Mouse (Mus musculus) embryo, embryonic 9.5 days (tissue): ENCODE results near the gene Rab15.
"Not testable (repeated sequence)": the region's sequence is repeated elsewhere in the genome, so short reads cannot be mapped to it uniquely, and the experiment has no call there.

ENCODE experiments used
- DNase-seq: peaks from one replicate; pipeline ENCODE4 v3.0.0-alpha.2; 2017; ENCODE audit errors: extremely low spot score

The Rab15 gene

DNA sequence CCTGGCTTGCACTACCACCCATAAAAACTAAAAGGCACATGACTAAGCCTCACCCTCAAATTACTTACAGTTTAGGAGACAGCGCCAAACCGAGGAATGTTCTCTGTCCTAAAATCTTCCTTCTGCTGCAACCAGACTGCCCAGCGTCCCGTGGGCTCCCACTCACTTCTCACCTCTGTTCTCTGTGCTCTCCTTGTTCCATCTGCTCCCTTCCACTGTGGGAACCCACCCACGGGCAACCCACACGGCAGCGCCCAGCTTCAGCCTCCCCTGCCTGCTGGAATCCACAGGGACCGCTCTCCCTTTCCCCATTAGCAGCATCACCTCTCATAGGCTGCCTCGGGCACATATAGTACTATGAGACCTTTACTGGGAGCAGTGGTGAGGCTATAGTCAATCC is 3.8 kb downstream of the Rab15 start:
- no peak for DNase-seq

GRCm38 (mm10) chr12:76818120-76818519 is 4.6 kb downstream of the Rab15 start:
- DNase-seq: peak; percentile 27

GRCm38 (mm10) chr12:76817176-76817575 is 5.5 kb downstream of the Rab15 start:
- no peak for DNase-seq

- DNase-seq: no peak
Observed at GRCm38 (mm10) chr12:76816720-76817119, 6.0 kb downstream of the Rab15 start.

- DNase-seq: no peak
Observed at GRCm38 (mm10) chr12:76814120-76814519, 8.6 kb downstream of the Rab15 start.

DNA sequence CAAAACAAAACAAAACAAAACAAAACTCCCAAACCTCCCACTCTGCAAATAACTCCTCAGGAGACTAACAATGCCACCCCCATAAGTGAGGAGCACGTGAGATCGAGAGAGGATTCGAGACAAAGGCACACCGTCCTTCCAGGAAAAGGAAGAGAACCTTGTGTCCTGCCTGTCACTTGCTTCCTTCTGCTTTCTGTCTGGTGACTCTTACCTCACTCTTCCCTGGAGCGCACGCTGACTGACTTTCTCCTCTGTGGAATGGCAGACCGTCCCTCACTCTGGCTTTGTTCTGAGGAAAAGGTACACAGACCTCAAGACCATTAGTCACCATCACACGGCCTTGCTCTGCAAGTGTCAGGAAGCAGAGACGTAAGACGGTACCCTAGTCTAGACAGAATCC is 9.2 kb downstream of the Rab15 start:
- no peak for DNase-seq

GRCm38 (mm10) chr12:76811006-76811405 is 11.7 kb downstream of the Rab15 start:
- no peak for DNase-seq

DNA sequence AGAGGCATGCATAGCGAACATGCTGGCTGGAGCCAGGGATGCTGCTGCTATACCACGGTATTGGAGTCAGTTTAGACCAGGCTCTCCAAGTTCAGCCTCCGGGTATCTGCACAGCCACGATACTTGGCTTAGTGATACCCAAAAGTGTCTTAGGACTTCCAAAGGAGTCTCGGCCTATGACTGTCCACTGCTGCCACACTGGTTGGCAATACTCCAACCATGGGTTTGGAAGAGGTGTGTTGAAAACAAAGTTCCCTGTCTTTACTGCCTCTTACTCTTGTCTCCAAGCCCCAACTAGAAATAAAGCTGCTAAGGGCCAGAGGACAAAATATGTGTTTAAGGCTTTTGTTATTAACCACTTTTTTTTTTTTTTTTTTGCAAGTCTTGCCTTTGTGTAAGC is 12.2 kb downstream of the Rab15 start:
- DNase-seq: no peak

GRCm38 (mm10) chr12:76807796-76808195 is 14.9 kb downstream of the Rab15 start:
- no peak for DNase-seq

GRCm38 (mm10) chr12:76805056-76805811 is 17.5 kb downstream of the Rab15 start:
- no peak for DNase-seq

GRCm38 (mm10) chr12:76803700-76804252 is 18.9 kb downstream of the Rab15 start:
- DNase-seq: peak; percentile 60

DNA sequence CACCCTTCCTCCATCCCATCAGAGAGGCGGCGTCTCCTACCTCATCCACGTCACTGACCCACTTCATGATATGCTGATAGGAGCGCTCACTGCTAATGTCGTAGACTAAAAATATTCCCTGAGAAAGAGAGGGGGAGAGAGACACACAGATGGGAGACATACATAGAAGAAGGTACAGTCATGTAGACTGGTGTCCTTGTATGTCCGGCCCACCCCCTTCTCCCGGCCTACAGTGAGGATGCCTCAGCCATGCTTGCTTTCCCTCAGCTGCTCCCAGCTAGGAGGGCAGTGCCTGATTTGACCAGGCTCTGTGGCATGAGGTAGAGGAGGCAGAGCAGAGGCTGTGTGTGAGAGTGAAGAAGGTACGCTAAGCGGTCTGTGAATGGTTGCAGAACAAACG is 19.7 kb downstream of the Rab15 start:
- no peak for DNase-seq

- DNase-seq: no peak
Observed at GRCm38 (mm10) chr12:76798008-76798720, 24.5 kb downstream of the Rab15 start.

GRCm38 (mm10) chr12:76796938-76797539 is 25.7 kb downstream of the Rab15 start:
- DNase-seq: no peak

GRCm38 (mm10) chr12:76795350-76795749 is 27.4 kb downstream of the Rab15 start, which contains the start of gene Gpx2:
Gene Gpx2 (minus strand): TSS chr12:76795554.
- DNase-seq: no peak

GRCm38 (mm10) chr12:76792540-76792939 is 30.2 kb downstream of the Rab15 start:
- DNase-seq: not testable (repeated sequence)

DNA sequence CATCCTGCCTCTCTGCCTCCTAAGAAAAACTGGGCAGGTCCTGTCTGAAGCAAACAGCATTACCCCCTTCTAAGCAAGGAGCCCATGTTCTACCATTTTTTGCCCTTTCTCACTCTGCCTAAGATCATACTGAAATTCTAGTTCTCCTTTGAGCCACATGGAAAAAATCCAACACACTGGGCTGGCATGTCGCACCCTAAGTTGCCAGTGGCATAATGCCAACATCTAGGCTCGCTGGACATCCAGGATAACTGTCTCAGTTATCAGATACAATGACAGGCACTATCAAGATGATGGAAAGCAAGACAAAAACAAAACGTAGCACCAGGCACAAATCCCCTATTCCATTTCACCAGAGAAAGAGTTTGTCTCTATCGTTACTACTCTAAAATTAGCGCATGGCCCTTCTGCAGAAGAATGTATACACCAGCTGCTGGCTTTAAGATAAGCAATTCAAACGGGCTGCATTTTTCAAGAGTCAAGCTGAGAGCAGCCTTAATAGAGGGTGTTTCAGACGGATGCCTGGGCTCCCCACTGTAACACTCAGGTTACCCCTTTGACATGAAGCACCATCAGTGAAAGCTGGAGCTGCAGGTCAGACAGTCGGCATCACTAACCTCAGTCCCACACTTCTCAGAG is 32.1 kb downstream of the Rab15 start:
- no peak for DNase-seq

GRCm38 (mm10) chr12:76784056-76784619 is 38.6 kb downstream of the Rab15 start:
- DNase-seq: no peak

- DNase-seq: no peak
Observed at GRCm38 (mm10) chr12:76780639-76781468, 41.9 kb downstream of the Rab15 start.

- DNase-seq: no peak
Observed at GRCm38 (mm10) chr12:76779951-76780350, 42.8 kb downstream of the Rab15 start.
